Mouse (Mus musculus) activated CD4-positive, CD25-positive, alpha-beta regulatory T cell, adult 9 weeks (primary cell): ENCODE results near the gene Olfr1269. TPM values are rescaled to one million over a fixed set of nuclear protein-coding genes. Genes with fewer than 3 reads are reported as not detected.

Experiments used
- polyA plus RNA-seq: library from polyadenylated mRNA; unstranded; fragments of 100-300 nt; shearing (Covaris generic); gene quantifications from one replicate; pipeline ENCODE4 v1.2.1, GENCODE M21; 2017

The Olfr1269 gene
- polyA plus RNA-seq = not detected

DNA sequence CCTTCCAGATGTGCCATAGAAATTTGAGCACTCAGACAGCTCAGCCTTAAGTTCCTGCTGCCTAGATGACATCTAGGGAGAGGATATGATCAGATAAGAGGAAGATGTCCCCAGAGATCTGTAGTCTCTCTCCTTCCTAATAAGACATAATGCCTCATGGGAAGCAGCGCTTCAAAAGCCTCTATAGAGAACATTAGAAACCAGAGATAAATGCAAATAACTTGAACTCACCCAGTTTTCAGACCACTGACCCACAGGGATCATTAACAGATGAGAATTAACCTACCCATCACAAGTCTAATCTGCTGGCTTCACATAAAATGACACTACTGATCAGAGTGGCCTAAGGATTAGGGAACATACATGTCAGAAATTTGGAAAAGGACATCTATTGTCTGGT, at the start of gene Olfr1269:
Gene Olfr1269, minus strand, starts transcription at position 101 of the 400 bp plus-strand sequence.

DNA sequence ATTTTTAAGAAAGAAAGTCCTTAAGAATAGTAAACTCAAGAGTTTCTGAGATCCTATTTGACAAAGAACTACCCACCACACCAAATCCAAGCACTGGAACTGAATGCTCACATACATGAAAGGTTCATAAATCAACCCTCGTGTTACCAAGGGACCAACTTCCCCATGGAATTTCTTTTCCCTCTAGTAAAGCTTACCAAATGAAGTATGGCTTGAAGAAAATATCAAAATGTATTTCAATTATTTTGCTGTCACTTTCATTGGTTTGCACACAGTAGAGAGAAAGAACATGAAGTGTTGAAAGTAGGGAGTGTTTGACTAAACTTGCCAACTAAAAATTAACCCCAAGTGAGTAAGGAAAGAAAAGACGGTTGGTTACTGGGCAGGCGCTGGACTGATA, 31.8 kb upstream of the Olfr1269 start, which contains the start of gene Olfr1270:
Gene Olfr1270, minus strand, starts transcription at position 101 of the 400 bp plus-strand sequence.

GRCm38 (mm10) chr2:90142196-90142595, 21.0 kb upstream of the Olfr1269 start, which contains the start of gene Olfr32:
TSS of gene Olfr32 (minus strand) at chr2:90142296.

Other genes starting within 250 kb of the Olfr1269 start
- not detected for gene Olfr1257, start 243.0 kb downstream of the Olfr1269 start, polyA plus RNA-seq
- not detected for gene Olfr1258, start 194.1 kb downstream of the Olfr1269 start, polyA plus RNA-seq
- not detected for gene Olfr1259, start 172.7 kb downstream of the Olfr1269 start, polyA plus RNA-seq
- gene Olfr1260, start 147.1 kb downstream of the Olfr1269 start, polyA plus RNA-seq = not detected
- not detected for gene Olfr1261, start 130.2 kb downstream of the Olfr1269 start, polyA plus RNA-seq
- gene Olfr1262, start 121.3 kb downstream of the Olfr1269 start, polyA plus RNA-seq = not detected
- 0.09 TPM for gene Olfr1263, start 109.3 kb downstream of the Olfr1269 start, polyA plus RNA-seq
- not detected for gene Olfr1264, start 95.8 kb downstream of the Olfr1269 start, polyA plus RNA-seq
- not detected for gene Olfr1265, start 86.1 kb downstream of the Olfr1269 start, polyA plus RNA-seq
- gene Olfr140, start 57.8 kb downstream of the Olfr1269 start, polyA plus RNA-seq = not detected
- gene Olfr32, start 20.9 kb upstream of the Olfr1269 start, polyA plus RNA-seq = not detected
- not detected for gene Olfr1270, start 31.7 kb upstream of the Olfr1269 start, polyA plus RNA-seq
- not detected for gene Olfr1506, start 103.1 kb upstream of the Olfr1269 start, polyA plus RNA-seq
- not detected for gene Olfr142, start 136.2 kb upstream of the Olfr1269 start, polyA plus RNA-seq
- gene Olfr1271, start 149.6 kb upstream of the Olfr1269 start, polyA plus RNA-seq = not detected
- gene Olfr1272, start 171.4 kb upstream of the Olfr1269 start, polyA plus RNA-seq = not detected
- gene Gm13769, start 200.8 kb upstream of the Olfr1269 start, polyA plus RNA-seq = not detected